Mouse (Mus musculus) neural tube, embryonic 12.5 days (tissue): Measurements from ENCODE around the gene Endov. TPM values are rescaled to one million over a fixed set of nuclear protein-coding genes. Genes with fewer than 3 reads are reported as not detected.
A peak's percentile ranks its signal among the peaks of the same experiment; 100 is the strongest.

Experiments used
- ATAC-seq: fragments of 200-750 bp; cut with Nextera tagmentation; 2 replicates; pipeline ENCODE4 v1.8.0; 2017; ENCODE audit warnings: low read depth, mild to moderate bottlenecking, moderate TSS enrichment, moderate library complexity; ENCODE audit not compliant: low FRiP score
- H3K27ac ChIP-seq: fragments of 300-500 bp; sonication (generic); 2 replicates; pipeline ENCODE4 v1.5.1; 2016
- H3K27me3 ChIP-seq: fragments of 300-500 bp; sonication (generic); replicated peaks from 2 replicates; pipeline ENCODE4 v1.6.1; 2016; ENCODE audit warnings: mild to moderate bottlenecking
- H3K36me3 ChIP-seq: fragments of 300-500 bp; sonication (generic); 2 replicates; pipeline ENCODE4 v1.6.1; 2016; ENCODE audit warnings: mild to moderate bottlenecking
- H3K4me1 ChIP-seq: fragments of 300-500 bp; sonication (generic); 2 replicates; pipeline ENCODE4 v1.6.1; 2016
- H3K4me2 ChIP-seq: fragments of 300-500 bp; sonication (generic); replicated peaks from 2 replicates; pipeline ENCODE4 v1.6.1; 2016; ENCODE audit warnings: mild to moderate bottlenecking
- H3K4me3 ChIP-seq: fragments of 300-500 bp; sonication (generic); 2 replicates; pipeline ENCODE4 v1.5.1; 2016
- H3K9ac ChIP-seq: fragments of 300-500 bp; sonication (generic); 2 replicates; pipeline ENCODE4 v1.6.1; 2016; ENCODE audit warnings: mild to moderate bottlenecking
- H3K9me3 ChIP-seq: fragments of 300-500 bp; sonication (generic); 2 replicates; pipeline ENCODE4 v1.6.1; 2016; ENCODE audit warnings: mild to moderate bottlenecking
- WGBS: fragments of 180-500 bp; shearing (Covaris S2); methylation state at CpG from one replicate; pipeline ENCODE4 v1.1.7; 2016; 5-methylcytosine and 5-hydroxymethylcytosine counted together
- polyA plus RNA-seq: library from polyadenylated mRNA; unstranded; fragments of >200 nt; fragmentation: Nextera tagmentation; extraction: Ambion mirVana; gene quantifications from 2 replicates; pipeline ENCODE4 v1.2.1, GENCODE M21; 2016

The Endov gene
- polyA plus RNA-seq, 1 experiment from 2014 or later, result 24.0 TPM

GRCm38 (mm10) chr11:119541082-119541481, 49.9 kb downstream of the Endov start:
- Histone ChIP-seq H3K36me3 (0 out of 2 replicates have a peak, but pooled peaks cover 2% of the 10 kb centered on the region), H3K4me1 (peaks cover 22% of the 10 kb centered on the region), H3K27ac (no peak overlapping the region), H3K9ac (no peak overlapping the region), H3K9me3 (no peaks in the 10 kb centered on the region), H3K4me2 (no peak overlapping the region), H3K27me3 (peaks cover 44% of the 10 kb centered on the region), H3K4me3 (no peak overlapping the region)
- no peak for ATAC-seq
- WGBS, result 77% methylated on average over 9 of the region's 9 CpGs

- no peak overlapping the region for H3K9ac ChIP-seq
- H3K9me3 ChIP-seq, result no peaks in the 10 kb centered on the region
- H3K27me3 ChIP-seq, result peaks cover 57% of the 10 kb centered on the region
- WGBS, result 54% methylated on average over 9 of the region's 9 CpGs
- 0 out of 2 replicates have a peak, but pooled peaks cover 2% of the 10 kb centered on the region for H3K36me3 ChIP-seq
- no peak for ATAC-seq
- H3K4me1 ChIP-seq, result peaks cover 35% of the 10 kb centered on the region
- no peak overlapping the region for H3K4me2 ChIP-seq
- H3K27ac ChIP-seq, result no peak overlapping the region
- H3K4me3 ChIP-seq, result no peak overlapping the region
Observed at GRCm38 (mm10) chr11:119542371-119542770, 51.2 kb downstream of the Endov start.

- Histone ChIP-seq H3K9me3 (no peaks in the 10 kb centered on the region), H3K27me3 (peaks cover 62% of the 10 kb centered on the region), H3K4me2 (0 out of 2 replicates have a peak overlapping the region, but pooled peaks have one; percentile 98), H3K4me1 (peaks cover 40% of the 10 kb centered on the region), H3K9ac (no peak overlapping the region), H3K36me3 (0 out of 2 replicates have a peak, but pooled peaks cover 2% of the 10 kb centered on the region), H3K27ac (no peak overlapping the region), H3K4me3 (no peak overlapping the region)
- 82% methylated on average over 5 of the region's 5 CpGs for WGBS
- ATAC-seq, result no peak
Observed at GRCm38 (mm10) chr11:119542886-119543285, 51.7 kb downstream of the Endov start.

DNA sequence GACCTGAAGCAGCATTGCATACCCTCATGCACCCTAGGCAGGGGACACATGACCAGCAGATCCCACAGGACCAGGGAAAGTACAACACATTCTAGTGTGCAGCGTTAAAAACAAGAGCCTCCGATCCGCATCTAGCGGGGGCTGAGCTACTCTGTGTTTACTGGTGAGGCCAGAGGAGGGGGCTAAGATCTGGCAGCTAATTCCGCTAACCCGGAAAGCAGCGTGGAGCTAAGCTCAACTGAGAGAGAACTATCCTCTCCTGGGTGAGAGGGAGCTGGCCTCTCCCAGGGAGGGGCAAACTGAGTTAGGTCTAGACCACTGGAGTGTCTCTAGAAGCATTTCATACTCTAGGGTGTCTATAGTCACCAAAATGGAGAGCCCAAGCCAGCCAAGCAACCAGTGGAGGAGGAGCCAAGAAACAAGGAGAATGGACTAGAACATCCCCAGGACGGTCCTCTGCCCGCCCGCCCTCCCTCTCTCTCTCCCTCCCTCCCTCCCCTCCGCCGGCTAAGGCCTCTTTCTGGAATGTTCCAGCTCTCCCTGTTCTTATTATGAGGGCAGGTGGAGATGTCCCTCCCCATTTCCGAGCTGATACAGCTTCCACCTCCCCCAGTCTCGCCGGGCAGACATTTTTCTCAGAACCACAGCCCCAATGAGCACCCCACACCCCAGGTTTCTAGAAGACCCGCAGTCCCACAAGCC, 52.8 kb downstream of the Endov start:
- peaks cover 73% of the 10 kb centered on the region for H3K27me3 ChIP-seq
- no peak overlapping the region for H3K9ac ChIP-seq
- no peak overlapping the region for H3K27ac ChIP-seq
- H3K4me2 ChIP-seq, result peak overlapping the region; percentile 98
- H3K4me1 ChIP-seq, result peaks cover 50% of the 10 kb centered on the region
- H3K4me3 ChIP-seq, result no peak overlapping the region
- ATAC-seq, result no peak
- H3K9me3 ChIP-seq, result no peaks in the 10 kb centered on the region
- WGBS, result 56% methylated on average over 16 of the region's 16 CpGs
- 0 out of 2 replicates have a peak, but pooled peaks cover 2% of the 10 kb centered on the region for H3K36me3 ChIP-seq

DNA sequence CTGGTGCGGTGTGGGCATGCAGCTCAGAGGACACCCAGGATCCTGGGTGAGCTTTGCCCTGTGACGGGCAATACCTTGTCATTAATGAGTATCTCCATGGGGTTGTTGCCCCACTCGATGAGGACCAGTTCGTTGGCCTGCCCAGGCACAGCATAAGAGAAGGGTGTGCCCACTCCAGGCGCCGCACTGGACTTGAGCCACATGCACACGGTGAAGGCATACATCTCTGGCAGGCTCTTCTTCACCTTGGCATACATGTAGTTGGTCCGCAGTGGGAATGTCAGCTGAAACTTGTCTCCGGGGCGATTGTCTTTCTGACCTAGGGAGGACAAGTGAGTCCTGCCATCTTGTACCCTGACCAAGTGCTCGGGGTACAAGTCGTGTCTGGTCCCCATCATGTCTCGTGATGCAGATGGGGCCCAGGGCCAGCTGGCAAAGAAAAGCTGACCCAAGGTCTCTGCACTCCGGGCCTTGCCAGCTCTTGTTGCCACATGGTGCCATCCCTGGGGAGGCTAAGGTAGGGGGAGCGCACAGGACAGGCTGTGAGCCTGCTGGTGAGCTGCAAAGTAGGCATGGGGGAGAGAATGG, 53.5 kb downstream of the Endov start:
- 82% methylated on average over 15 of the region's 15 CpGs for WGBS
- Histone ChIP-seq H3K4me1 (peaks cover 57% of the 10 kb centered on the region), H3K27ac (no peak overlapping the region), H3K4me3 (peak overlapping the region; percentile 64; the same call in 1 of the 2 replicates), H3K36me3 (0 out of 2 replicates have a peak, but pooled peaks cover 2% of the 10 kb centered on the region), H3K27me3 (peaks cover 79% of the 10 kb centered on the region), H3K4me2 (peak overlapping the region; percentile 98), H3K9me3 (no peaks in the 10 kb centered on the region), H3K9ac (no peak overlapping the region)
- no peak for ATAC-seq

DNA sequence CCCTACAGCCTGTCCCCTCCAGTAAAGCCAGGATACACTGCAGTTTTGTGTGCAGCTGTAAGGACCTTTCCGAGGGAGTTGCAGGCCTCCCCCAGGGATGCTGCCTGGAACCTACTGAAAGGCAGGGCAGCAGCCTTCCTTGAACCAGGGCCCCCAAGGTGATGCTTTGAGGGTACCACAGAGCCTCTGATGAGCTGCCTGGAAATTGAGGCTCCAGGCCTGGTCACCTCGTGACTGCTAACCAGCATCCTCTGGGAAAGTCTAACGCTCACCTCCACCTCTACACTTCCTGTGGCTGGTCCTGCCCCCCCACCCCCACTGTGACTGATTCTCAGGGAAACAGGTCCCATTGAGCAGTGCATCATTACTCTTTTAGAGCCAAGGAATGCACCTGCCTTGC, 54.1 kb downstream of the Endov start:
- H3K9ac ChIP-seq, result peak overlapping the region; percentile 77
- peak overlapping the region; percentile 98 for H3K4me2 ChIP-seq
- no peak for ATAC-seq
- 60% methylated on average over 3 of the region's 3 CpGs for WGBS
- H3K27me3 ChIP-seq, result peaks cover 80% of the 10 kb centered on the region
- H3K4me3 ChIP-seq, result peak overlapping the region; percentile 64
- no peaks in the 10 kb centered on the region for H3K9me3 ChIP-seq
- H3K4me1 ChIP-seq, result peaks cover 62% of the 10 kb centered on the region
- 0 out of 2 replicates have a peak, but pooled peaks cover 2% of the 10 kb centered on the region for H3K36me3 ChIP-seq
- H3K27ac ChIP-seq, result no peak overlapping the region

DNA sequence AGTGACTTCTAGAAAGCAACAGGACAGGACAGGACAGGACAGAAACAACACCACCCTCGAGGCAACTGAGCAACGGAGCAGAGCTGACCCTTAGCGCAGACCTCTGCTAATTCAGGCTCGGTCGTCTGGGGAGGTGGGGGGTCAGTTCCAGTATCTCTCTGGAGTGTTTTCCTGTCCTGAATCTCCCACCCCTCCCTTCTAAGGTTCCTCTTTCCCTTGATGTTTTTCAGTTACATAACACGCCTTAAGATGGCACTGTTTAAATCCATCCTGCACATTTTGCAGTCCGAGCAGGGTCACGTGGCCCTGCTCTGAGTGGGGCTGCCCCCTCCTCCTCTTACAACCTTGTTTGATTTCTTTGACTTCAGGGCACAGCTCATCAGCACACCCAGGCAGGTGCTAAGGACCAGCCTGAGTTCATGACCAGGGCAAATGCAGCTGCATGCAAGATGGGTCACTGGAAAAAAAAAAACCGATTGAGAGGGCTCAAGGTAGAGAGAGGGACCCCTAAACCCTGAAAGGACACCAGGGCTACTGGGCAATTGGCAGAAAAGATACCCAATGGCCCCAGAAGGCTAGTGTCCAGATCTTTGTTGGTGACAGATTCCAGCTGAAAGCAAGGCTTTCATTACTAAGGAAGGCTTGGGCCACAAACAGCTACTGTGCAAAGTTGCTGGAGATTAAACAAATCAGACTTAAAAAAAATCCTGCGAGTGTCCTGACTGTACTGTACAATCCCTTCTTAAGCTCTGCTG, 54.8 kb downstream of the Endov start:
- peak overlapping the region; percentile 64 for H3K4me3 ChIP-seq
- 9% methylated on average over 10 of the region's 10 CpGs for WGBS
- H3K27me3 ChIP-seq, result peaks cover 78% of the 10 kb centered on the region

GRCm38 (mm10) chr11:119546496-119547182, 55.5 kb downstream of the Endov start:
- Histone ChIP-seq H3K36me3 (0 out of 2 replicates have a peak, but pooled peaks cover 2% of the 10 kb centered on the region), H3K4me3 (peak overlapping the region; percentile 64), H3K4me1 (peaks cover 72% of the 10 kb centered on the region), H3K27me3 (peaks cover 79% of the 10 kb centered on the region), H3K4me2 (peak overlapping the region; percentile 98), H3K27ac (no peak overlapping the region), H3K9ac (peak overlapping the region; percentile 77), H3K9me3 (no peaks in the 10 kb centered on the region)
- no peak for ATAC-seq
- under 1% methylated on average over 46 of the region's 46 CpGs for WGBS

More for the DNA sequence above, 54.8 kb downstream of the Endov start:
- Histone ChIP-seq H3K36me3 (0 out of 2 replicates have a peak, but pooled peaks cover 2% of the 10 kb centered on the region), H3K4me1 (peaks cover 65% of the 10 kb centered on the region), H3K4me2 (peak overlapping the region; percentile 98), H3K9me3 (no peaks in the 10 kb centered on the region), H3K9ac (peak overlapping the region; percentile 77), H3K27ac (no peak overlapping the region)
- no peak for ATAC-seq

- Histone ChIP-seq H3K4me3 (peak within 1 kb of the TSS; percentile 64), H3K36me3 (0 out of 2 replicates have a peak, but pooled peaks cover 2% of the 10 kb centered on the region), H3K9ac (peak within 1 kb of the TSS; percentile 77), H3K27ac (no peak within 1 kb of the TSS), H3K4me2 (peak within 1 kb of the TSS; percentile 98), H3K27me3 (peaks cover 83% of the 10 kb centered on the region), H3K4me1 (peaks cover 72% of the 10 kb centered on the region), H3K9me3 (no peaks in the 10 kb centered on the region)
- ATAC-seq, result peak; percentile 56; the same call in 1 of the 2 replicates
- under 1% methylated on average over 90 of the region's 90 CpGs for WGBS
Observed at GRCm38 (mm10) chr11:119547183-119547921, 56.2 kb downstream of the Endov start, which contains the start of gene Nptx1. Gene Nptx1 (minus strand): TSS chr11:119547753.

- ATAC-seq, result peak; percentile 11; the same call in 1 of the 2 replicates
- Histone ChIP-seq H3K4me1 (peaks cover 72% of the 10 kb centered on the region), H3K4me2 (peak overlapping the region; percentile 98)
Observed at GRCm38 (mm10) chr11:119547951-119548591, 56.9 kb downstream of the Endov start.

More at GRCm38 (mm10) chr11:119547951-119548591, 56.9 kb downstream of the Endov start:
- under 1% methylated on average over 39 of the region's 39 CpGs for WGBS
- Histone ChIP-seq H3K27ac (no peak overlapping the region), H3K4me3 (peak overlapping the region; percentile 64), H3K9ac (peak overlapping the region; percentile 77), H3K9me3 (no peaks in the 10 kb centered on the region), H3K36me3 (0 out of 2 replicates have a peak, but pooled peaks cover 2% of the 10 kb centered on the region), H3K27me3 (peaks cover 80% of the 10 kb centered on the region)
